Comparison of ENCODE assay signal across 14 mouse cellular contexts in genomic region chr9:63697606-63698005, GRCm38 (mm10).
A peak's percentile ranks its signal among the peaks of the same experiment; 100 is the strongest.
DNase-seq lines count a peak whose midpoint lies in the region; ATAC-seq and TF ChIP-seq lines count a peak whose summit lies in the region.
"Had no signal": no experiment of that assay in that cellular context is flagged by ENCODE, and none has a peak within 500 bp of the region (broad histone marks: within the 10 kb centered on the region; RNA-seq: fewer than 3 reads in every experiment).

No protein-coding gene starts in this region.

- no peaks in the 10 kb centered on the region for H3K36me3 ChIP-seq in heart, embryonic 14.5 days (ENCODE audit: control insufficient read depth, insufficient read depth, low read length)
- H3K36me3 ChIP-seq in lung, postnatal 0 days (ENCODE audit: insufficient read depth, low read length), result no peaks in the 10 kb centered on the region
- H3K36me3 ChIP-seq in liver, postnatal 0 days (replicated peaks; ENCODE audit: insufficient read depth, low read length), result no peaks in the 10 kb centered on the region
- H3K36me3 ChIP-seq: neural tube, embryonic 13.5 days had no signal

- TF ChIP-seq EP300 in lung, postnatal 0 days (IDR thresholded peaks at IDR 0.05), result no peak
- TF ChIP-seq EP300 in liver, postnatal 0 days (IDR thresholded peaks at IDR 0.05; ENCODE audit: low read depth), result no peak

- H3K4me2 ChIP-seq in heart, embryonic 14.5 days (ENCODE audit: low read length), result no peak overlapping the region
- no peak overlapping the region for H3K4me2 ChIP-seq in lung, postnatal 0 days (replicated peaks; ENCODE audit: low read depth, low read length)
- no peak overlapping the region for H3K4me2 ChIP-seq in liver, postnatal 0 days (ENCODE audit: low read depth, low read length)
- H3K4me2 ChIP-seq: neural tube, embryonic 13.5 days had no signal

- no peaks in the 10 kb centered on the region for H3K27me3 ChIP-seq in heart, embryonic 14.5 days (ENCODE audit: control insufficient read depth, insufficient read depth, low read length)
- no peaks in the 10 kb centered on the region for H3K27me3 ChIP-seq in lung, postnatal 0 days (replicated peaks; ENCODE audit: insufficient read depth, low read length)
- no peaks in the 10 kb centered on the region for H3K27me3 ChIP-seq in liver, postnatal 0 days (ENCODE audit: insufficient read depth, low read length)
- H3K27me3 ChIP-seq: neural tube, embryonic 13.5 days had no signal

- peak overlapping the region; percentile 3; the same call in 1 of the 2 replicates for H3K9ac ChIP-seq in heart, embryonic 14.5 days (ENCODE audit: low read length)
- no peak overlapping the region for H3K9ac ChIP-seq in lung, postnatal 0 days (replicated peaks; ENCODE audit: low read depth)
- H3K9ac ChIP-seq in liver, postnatal 0 days (replicated peaks), result no peak overlapping the region
- H3K9ac ChIP-seq: neural tube, embryonic 13.5 days had no signal

- H3K27ac ChIP-seq in heart, embryonic 14.5 days (replicated peaks in 1 of 2; ENCODE audit: control insufficient read depth in 1 of 2, insufficient read depth in 1 of 2, low read depth in 2 of 2, low read length in 2 of 2), result peak overlapping the region; percentile 15 to 66; a peak in 3 of 4 replicates
- 0 out of 2 replicates have a peak overlapping the region, but pooled peaks have one; percentile 5 for H3K27ac ChIP-seq in lung, postnatal 0 days (ENCODE audit: low read length)
- H3K27ac ChIP-seq in liver, postnatal 0 days (ENCODE audit: low read depth), result 0 out of 2 replicates have a peak overlapping the region, but pooled peaks have one; percentile 44
- H3K27ac ChIP-seq: neural tube, embryonic 13.5 days had no signal

- H3K4me3 ChIP-seq in heart, embryonic 14.5 days (ENCODE audit: control insufficient read depth in 1 of 2, insufficient read depth in 1 of 2, low read depth in 1 of 2, low read length in 2 of 2), result no peak overlapping the region
- no peak overlapping the region for H3K4me3 ChIP-seq in lung, postnatal 0 days (ENCODE audit: low read depth, low read length)
- H3K4me3 ChIP-seq in liver, postnatal 0 days (ENCODE audit: low read depth, low read length), result no peak overlapping the region
- H3K4me3 ChIP-seq: neural tube, embryonic 13.5 days had no signal

- no peaks in the 10 kb centered on the region for H3K9me3 ChIP-seq in heart, embryonic 14.5 days (ENCODE audit: control insufficient read depth, low read length)
- H3K9me3 ChIP-seq in lung, postnatal 0 days (ENCODE audit: low read length), result no peaks in the 10 kb centered on the region
- no peaks in the 10 kb centered on the region for H3K9me3 ChIP-seq in liver, postnatal 0 days (ENCODE audit: low read length)
- H3K9me3 ChIP-seq: neural tube, embryonic 13.5 days had no signal

- no peak for ATAC-seq in heart, embryonic 14.5 days (ENCODE audit: insufficient number of reproducible peaks, insufficient read depth, low FRiP score, low read depth)
- ATAC-seq in lung, postnatal 0 days, result no peak
- peak; percentile 66 for ATAC-seq in erythroid progenitor cell, adult 5-6 weeks (replicated peaks; ENCODE audit: low FRiP score, poor library complexity, severe bottlenecking)
- peak; percentile 47 for ATAC-seq in liver, postnatal 0 days

- peaks cover 39 to 49% of the 10 kb centered on the region in 2 experiments for H3K4me1 ChIP-seq in heart, embryonic 14.5 days (ENCODE audit: control insufficient read depth in 2 of 2, insufficient read depth in 2 of 2, low read length in 2 of 2)
- H3K4me1 ChIP-seq in lung, postnatal 0 days (ENCODE audit: insufficient read depth, low read depth, low read length), result peaks cover 29% of the 10 kb centered on the region
- H3K4me1 ChIP-seq in liver, postnatal 0 days (ENCODE audit: insufficient read depth), result peaks cover 40% of the 10 kb centered on the region

- WGBS in heart, embryonic 14.5 days, result 17% methylated on average over 5 of the region's 5 CpGs
- WGBS in lung, postnatal 0 days, result 50% methylated on average over 5 of the region's 5 CpGs
- 45% methylated on average over 5 of the region's 5 CpGs for whole genome bisulfite sequencing in liver, postnatal 0 days (ENCODE audit: insufficient replicate concordance)

- DNase-seq in heart, adult 8-10 months (ENCODE audit: low spot score), result no peak
- no peak for DNase-seq in lung, postnatal 0 days (ENCODE audit: low spot score)
- no peak for DNase-seq in lung, postnatal 25 days (ENCODE audit: low spot score)
- no peak for DNase-seq in liver, postnatal 0 days
- DNase-seq in cerebellum, postnatal 36 days, result no peak
- DNase-seq in adrenal gland, postnatal 10 days, result no peak
- DNase-seq: adrenal gland, postnatal 36 days; cerebellum, adult 18-20 months; kidney, postnatal 10 days; midbrain, embryonic 14.5 days; right cerebral cortex, postnatal 14 days had no signal

- no peak for TF ChIP-seq CTCF in lung, postnatal 0 days (IDR thresholded peaks at IDR 0.05)
- TF ChIP-seq CTCF in liver, postnatal 0 days (IDR thresholded peaks at IDR 0.05; ENCODE audit: low read depth), result no peak

Comparison
In these comparisons a context has a peak if more than half of its experiments do, and no peak if none do; other contexts are left out.
1. ATAC-seq: peak in erythroid progenitor cell, adult 5-6 weeks (single experiment) and liver, postnatal 0 days (single experiment); none in heart, embryonic 14.5 days (single experiment) and lung, postnatal 0 days (single experiment).
2. Peak in every context shown above with its lines, with median percentiles within 50 percentile points of each other: H3K27ac ChIP-seq.